Mouse (Mus musculus): ENCODE data around the gene Acer1.

Gene Acer1

DNA sequence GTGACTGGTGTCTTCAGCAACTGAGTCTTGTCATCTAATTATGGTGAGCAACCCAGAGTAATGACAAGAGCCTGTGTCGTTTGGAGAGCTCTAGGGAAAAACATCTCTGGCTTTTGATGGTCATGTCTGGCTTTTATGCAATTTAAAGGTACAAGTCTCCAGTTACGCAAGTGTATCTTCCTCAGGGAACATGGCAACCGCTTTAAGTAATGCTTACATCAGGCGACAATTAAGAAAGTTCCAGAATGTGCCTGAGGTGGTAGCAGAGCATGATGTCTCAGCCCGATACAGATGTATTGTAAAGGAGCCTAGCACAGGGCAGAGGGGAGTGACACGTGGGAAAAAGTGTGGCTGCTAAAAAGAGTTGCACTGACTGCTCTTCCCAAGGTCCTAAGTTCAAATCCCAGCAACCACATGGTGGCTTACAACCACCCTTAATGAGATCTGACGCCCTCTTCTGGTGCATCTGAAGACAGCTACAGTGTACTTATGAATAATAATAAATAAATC is 7.0 kb upstream of the Acer1 start:
- no peak for DNase-seq (ENCODE audit: low spot score)

DNA sequence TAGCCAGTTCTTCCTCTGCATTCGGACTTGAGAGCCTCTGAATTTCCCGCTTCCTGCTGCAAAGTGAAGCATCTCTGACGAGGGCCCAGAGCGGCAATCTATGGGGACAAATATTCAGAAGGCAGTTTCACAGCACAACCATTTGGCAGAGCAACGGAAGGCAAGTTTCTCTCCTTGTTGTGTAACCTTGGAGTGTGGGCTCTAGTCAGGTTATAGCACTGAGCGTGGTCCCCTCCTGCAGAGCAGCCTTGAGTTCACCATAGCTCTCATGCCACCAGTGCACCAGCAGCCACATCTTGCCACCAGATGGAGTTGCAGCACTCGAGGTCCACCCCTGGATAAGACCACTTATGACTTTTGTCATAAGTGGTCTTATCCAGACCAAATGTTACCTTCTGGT is 6.5 kb upstream of the Acer1 start:
- no peak for DNase-seq (ENCODE audit: low spot score)

DNA sequence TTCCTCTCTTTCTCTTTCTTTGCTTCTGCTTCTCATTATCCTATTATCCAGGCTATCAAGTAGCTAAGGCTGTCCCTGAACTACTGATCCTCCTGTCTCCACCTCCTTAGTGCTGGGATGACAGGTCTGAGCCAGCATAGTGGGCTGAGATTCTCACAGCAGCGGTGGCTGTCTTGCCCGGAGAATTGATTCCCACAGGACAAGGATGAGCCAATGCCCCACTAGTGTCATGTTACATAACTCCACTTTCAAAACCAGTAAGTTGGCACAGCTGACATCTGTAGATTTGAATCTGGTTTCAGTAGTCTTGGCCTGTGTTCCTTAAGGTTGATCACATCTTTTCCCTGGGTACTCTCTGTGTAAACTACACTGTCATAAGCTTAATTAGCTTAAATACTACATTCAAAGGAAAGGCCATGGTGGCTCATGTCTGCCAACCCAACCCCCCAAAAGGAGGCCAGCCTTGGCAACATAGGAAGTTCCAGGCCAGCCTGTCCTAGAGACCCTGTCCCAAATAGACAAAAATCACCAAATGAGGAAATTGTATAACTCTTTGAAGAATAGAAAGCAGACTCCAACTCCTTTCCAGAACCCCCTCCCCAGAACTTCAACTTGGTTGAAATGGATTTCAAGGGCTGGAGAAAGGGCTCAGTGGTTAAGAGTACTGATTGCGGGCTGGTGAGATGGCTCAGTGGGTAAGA is 4.3 kb upstream of the Acer1 start:
- no peak for DNase-seq (ENCODE audit: low spot score)

DNA sequence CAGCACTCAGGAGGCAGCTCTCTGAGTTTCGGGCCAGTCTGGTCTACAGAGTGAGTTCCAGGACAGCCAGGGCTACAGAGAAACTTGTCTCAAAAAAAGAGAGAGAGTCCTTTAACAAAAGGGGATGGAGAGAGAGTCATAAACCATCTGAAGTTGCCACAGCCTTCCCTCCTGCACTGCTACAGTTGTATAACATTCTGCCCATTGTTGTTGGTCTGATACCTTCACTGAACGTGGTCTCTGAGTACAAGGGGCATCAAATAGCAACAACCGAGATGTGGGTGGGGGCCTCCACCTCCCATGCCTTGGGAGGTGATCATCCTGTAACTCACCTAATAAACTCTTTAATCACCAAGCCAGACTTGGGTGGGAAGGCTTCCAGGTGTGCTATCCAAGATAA is 3.7 kb upstream of the Acer1 start:
- DNase-seq (ENCODE audit: low spot score) = no peak

DNA sequence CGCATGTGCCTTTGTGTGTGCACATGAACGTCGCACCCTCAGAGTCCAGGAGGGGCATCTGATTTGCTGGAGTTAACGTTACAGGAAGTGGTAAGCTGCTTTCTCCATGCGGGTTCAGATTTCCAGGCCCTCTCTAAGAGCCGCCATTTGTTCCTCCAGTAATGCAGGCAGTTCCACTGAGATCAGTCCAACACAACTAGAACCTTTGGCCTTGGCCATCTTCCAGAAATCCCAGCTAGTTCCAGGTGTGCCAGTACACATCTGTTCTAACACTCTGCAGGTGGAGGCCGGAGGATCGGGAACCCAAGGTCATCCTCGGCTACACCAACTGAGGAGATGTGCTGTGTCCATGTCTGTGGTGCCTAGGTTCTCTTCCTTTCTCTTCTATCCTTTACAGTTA is 3.0 kb upstream of the Acer1 start:
- DNase-seq (ENCODE audit: low spot score) = no peak

DNA sequence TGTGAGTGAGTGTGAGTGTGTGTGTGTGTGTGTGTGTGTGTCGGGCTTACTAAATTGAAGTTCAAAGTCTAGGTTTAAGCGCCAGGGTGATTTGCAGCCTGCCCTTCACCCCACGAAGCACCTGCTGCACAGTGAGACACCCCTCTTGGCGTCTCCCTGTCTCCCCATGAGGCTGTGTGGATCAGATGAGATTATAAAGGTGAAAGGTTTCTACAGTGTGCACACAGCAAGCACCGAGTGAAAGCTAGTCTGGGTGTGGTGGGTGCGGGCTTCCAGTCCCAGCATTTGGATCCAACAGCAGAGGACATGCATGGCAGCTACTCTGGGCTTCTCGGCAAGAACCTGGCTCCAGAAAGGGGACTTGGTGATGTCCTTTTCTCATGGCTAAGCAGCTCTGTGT is 877 bp downstream of the Acer1 start:
- no peak for DNase-seq (ENCODE audit: low spot score)

DNA sequence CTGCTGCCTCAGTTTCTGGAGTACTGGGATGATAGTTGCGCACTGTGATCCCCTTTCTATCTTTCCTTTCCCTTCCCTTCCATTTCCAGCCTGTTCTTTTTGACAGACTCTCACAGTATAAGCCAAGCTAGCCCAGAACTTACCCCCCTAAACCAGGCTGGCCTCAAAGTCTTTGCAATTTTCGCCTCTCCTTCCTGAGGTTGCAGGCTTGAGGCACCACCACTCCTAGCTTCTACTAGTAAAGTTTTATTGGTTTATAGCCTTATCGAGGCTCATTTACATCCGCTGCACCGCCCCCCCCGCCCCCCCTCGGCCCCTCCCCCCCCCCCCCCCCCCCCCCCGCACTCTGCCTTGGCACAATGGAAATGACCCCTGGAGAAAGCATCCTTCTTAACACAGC is 2.4 kb downstream of the Acer1 start:
- no peak for DNase-seq (ENCODE audit: low spot score)

DNA sequence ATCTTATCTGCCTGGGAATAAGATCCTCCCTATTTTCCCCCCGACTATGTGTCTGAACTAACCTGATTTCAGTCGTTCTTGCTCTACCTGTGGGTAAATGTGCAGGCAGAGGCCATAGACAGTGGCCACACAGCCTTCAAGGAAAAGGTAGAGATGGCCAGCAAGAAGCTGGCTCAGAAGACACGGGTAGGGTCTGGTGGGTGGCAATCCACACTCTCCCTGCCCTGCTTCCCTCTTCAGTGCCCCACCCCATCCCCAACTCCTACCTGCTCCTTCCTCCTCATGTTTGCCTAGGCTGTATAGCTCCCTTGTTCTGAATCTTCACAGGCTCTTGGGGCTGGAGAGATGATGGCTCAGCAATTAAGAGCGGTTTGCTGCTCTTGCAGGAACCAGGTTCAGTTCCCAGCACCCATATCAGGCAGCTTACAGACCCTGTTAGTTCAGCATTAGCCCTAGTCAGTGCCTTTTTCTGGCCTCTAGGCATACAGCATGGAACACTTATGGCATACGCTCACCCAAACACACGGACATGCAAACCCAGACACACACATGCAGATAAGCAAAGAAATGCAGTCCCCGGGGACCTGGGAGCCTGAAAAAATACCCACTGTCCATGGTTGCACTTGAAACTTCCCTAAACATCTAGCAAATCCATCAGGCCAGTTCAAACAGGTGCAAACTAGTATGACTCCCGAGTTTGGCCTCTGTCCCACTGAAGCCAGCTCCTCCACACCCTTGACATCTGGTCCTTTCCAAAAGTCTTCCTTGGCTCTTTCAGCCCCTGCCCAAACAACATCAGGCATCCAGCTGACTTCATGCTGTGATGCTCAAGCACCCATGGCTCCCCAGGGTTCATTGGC is 5.2 kb downstream of the Acer1 start:
- DNase-seq (ENCODE audit: low spot score) = no peak

DNA sequence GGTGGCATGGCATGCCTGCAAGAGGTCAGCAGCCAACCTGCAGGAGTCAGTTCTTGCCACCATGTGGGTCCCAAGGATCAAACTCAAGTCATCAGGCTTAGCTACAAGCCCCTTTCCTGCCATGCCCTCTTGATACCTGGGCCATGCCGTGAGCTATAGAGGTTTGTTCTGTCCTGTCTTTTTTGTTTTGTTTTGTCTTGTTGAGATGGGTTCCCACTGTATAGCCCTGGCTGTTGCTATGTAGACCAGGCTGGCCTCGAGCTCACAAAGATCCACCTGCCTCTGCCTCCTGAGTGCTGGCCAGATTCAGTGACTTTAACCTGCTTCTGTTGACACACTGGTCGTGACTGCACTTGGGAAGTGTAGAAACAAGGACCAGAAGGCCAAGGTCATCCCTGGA is 6.5 kb downstream of the Acer1 start:
- no peak for DNase-seq (ENCODE audit: low spot score)

DNA sequence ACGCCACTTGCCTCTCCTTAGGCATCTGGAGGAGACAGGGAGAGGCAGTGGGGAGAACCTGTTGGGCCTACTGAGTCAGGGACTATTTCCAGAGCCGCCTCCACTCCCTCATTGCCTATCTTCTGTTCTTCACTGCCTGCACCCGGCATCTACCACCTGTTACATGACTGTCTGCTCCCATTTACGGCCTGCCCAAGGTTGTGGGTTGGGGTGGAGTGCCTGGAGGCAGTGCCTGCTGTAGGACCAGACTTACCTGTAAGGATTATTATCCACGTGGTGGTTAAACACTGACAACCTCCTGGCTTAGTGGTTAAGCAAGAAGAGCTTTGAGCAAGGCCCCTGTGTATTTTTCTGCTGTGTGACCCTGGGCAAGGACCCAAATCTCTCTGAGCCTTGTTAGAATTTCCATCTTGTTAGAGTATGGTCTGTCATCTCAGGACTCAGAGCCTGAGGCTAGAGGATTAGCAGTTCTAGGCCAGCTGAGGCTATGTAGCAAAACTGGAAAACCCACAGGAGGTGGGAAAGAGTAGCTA is 7.2 kb downstream of the Acer1 start:
- DNase-seq (ENCODE audit: low spot score) = no peak

DNA sequence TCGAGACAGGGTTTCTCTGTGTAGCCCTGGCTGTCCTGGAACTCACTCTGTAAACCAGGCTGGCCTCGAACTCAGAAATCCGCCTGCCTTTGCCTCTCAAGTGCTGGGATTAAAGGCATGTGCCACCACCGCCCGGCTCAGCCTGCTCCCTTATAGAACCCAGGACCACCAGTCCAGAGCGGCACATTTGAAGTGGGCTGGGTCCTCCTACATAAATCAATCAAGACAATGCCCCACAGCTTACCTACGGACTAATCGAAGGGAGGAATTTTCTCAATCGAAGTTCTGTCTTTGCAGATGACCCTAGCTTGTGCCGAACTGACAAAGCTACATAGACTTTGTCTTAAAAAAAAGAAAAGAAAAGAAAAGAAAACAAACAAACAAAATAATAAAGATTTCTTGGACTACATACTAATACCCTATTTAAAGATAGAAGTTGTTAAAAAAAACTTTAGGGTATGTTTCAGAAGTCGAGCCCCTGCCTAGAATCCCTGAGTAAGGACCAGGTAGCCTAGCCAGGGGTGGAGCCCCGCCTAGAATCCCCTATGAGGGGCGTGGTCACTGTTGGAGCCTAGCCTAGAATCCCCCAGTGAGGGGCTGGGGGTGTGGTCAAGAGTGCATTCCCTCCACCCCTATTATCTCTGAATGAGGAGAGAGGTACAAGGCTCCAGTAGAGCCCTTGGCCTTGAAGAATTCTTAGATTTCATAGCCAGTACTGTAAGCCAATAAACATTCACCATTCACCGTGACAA is 7.8 kb downstream of the Acer1 start:
- no peak for DNase-seq (ENCODE audit: low spot score)

DNA sequence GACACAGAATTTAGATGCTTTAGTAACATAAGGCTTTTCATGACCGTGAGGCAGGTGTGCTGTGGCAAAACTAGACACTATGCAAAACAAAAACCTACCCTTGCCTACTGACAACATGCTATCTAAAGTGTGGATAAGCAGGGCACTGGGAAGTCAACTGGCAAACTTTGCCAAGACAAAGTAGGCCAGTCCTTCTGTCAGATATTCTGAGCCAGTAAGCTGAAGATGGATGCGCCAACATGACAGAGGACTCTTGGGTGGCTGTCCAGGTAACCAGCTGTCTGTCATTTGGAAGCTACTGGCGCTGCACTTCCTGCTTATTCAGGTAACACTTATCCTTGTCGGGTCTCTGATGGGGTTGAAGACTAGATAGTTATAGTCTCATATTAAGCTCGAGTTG is 11.8 kb downstream of the Acer1 start:
- DNase-seq (ENCODE audit: low spot score) = no peak

DNA sequence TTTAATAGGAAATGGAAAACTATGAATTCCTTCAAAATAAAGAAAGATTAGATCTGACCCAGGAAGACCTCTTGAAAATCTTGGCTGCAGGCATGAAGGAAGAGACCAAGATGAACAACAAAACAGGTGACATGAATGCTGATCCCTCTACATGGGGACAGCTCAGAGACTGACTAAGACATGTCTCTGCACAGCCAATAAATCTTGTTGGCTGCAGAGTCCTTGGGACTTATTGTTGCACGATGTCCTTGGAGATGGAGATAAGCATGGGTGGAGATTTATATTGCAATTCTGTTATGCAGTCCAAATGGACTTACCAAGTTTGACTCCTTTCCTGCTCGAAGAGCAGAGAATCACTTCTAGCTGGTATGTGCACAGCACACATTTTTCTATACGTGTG is 12.6 kb downstream of the Acer1 start:
- no peak for DNase-seq (ENCODE audit: low spot score)

DNA sequence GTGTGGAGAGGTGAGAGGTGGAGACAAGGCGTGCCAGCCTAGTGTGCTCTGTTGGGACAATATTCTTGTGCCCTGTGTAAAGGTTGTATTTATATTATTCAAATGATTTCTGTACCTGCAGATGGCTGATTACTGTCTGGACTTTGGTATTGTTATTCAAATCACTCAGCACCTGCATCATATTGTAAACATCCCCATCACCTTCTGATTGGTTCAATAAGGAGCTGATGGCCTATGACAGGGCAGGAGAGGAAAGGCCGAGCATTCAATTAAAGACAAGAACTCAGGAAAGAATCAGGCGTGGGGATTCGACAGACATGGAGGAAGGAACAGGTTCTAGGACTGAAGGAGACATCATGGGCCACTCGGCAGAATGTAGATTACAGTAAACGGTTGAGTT is 18.3 kb downstream of the Acer1 start:
- DNase-seq (ENCODE audit: low spot score) = no peak

DNA sequence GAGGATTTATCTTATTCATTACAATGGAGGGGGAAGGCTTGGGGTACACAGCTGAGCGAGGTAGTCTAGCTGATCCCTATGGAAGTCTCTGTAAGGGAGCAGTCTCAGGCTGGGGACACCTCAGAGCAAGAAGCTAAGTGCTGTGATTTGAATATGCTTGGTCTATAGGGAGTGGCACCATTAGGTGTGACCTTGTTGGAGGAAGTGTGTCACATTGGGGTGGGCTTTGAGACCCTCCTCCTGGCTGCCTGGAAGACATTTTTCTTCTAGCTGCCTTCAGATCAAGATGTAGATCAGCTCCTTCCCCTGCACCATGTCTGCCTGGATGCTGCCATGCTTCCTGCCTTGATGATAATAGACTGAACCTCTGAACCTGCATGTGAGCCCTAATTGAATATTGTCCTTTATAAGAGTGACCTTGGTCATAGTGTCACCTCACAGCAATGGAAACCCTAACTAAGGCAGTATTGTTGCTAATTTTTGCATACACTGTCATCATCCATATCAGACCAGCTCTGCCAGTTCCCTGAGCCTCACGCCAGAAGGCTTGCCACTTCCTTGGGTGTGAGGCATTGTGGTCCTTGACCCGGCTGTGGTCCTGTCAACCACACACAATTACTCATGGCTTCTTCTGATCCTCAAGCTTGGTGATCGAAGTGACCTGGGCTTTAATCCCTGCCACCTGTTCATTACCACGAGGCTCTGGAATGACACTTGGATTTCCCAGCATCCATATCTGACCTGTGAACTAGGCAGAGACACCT is 19.1 kb downstream of the Acer1 start:
- no peak for DNase-seq (ENCODE audit: low spot score)

DNA sequence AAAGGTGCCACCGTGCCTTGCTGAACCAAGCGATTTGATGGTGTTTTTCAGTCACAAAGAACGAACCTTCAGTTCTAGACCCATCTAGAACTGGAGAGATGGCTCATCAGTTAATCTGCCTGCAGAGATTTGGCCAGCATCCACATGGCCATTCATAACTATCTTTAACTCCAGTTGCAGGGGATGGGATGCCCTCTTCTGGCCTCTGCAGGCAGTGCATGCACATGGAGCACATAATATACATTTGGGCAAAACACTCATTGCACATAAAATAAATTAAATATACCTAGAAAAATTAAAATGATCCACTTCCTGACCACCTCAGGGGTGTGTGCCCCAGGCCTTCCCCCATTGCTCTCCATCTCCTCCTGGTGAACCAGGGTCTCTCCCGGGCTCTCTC is 20.0 kb downstream of the Acer1 start:
- no peak for DNase-seq (ENCODE audit: low spot score)

DNA sequence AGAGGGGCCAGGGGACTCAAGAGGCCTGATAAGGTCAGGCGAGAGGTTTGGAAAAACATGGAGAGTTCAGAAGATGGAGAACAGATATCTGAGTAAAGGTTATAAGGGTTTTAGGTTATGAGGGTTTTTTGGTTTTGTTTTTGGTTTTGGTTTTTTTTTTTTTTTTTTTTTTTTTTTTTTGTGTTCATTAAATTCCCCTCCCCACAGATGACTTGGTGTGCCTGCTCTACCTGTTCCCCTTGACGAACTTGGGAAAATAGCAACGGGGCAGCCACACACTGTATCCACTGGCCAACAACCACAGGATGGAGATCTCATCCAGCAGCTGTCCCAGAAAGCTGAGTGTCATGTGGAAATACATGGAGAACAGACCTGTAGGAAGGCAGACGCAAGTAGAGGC is 23.3 kb downstream of the Acer1 start:
- DNase-seq (ENCODE audit: low spot score) = no peak

DNA sequence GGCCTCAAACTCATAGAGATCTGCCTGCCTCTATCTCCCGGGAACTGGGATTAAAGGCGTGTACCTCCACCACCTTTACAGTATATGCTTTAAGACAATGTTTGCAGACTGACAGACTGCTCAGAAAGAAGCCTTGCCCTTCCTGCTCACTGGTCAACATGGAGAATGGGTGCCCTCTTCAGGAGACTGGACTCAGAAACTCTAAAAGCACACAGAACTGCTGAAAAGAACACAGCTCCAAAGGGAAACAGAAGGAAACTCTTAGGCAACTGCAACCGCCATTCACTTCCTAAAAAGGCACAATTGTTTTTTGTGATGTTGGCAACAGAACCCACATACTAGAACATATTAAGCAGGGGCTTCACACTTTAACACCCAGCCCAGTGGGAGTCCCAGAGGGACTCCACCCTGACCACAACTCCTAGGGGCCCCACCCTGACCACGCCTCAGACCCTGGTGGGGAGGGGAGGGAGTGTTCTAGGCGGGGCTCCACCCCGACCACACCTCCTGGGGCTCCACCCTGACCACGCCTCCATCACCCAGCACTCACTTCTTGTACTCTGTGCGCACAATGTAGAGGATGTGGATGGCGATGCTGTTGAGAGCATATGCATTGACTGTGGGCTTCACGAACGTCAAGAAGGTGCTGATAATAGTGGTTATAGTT is 24.0 kb downstream of the Acer1 start:
- no peak for DNase-seq (ENCODE audit: low spot score)

DNA sequence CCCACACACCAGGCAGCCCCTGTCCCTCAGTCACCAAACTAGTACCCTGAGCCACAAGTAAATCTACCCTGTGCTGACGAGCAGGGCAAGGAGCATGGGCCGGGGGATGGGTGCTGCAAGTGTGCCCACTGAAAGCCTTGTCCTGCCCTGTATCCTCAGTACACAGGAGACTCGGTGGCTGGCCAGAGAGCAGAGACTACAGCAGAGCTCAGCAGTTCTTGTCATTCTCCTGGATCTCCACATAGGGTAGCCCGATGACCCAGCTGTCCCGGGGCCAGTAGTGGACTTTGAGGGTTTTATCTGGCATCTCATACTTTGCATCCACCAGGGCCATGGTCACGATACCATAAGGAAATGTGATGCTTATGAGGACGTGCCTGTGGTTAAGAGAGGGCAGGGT is 27.1 kb downstream of the Acer1 start:
- no peak for DNase-seq (ENCODE audit: low spot score)

DNA sequence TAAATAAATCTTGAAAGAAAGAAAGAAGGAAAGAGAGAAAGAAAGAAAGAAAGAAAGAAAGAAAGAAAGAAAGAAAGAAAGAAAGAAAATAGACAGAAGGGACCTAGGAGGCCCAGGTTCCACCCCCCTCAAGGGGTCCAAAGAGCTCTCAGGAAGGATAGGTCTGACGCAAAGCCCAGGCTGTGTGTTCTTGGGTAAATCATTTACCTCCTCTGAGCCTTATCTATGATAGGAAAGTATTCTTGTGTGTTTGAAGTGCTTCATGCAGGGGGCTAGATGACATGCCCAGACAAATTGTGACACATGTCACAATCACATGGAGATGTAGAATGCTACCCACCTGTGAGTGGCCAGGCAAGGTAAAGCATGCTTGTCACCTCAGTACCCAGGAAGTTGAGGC is 29.3 kb downstream of the Acer1 start:
- no peak for DNase-seq (ENCODE audit: low spot score)

DNA sequence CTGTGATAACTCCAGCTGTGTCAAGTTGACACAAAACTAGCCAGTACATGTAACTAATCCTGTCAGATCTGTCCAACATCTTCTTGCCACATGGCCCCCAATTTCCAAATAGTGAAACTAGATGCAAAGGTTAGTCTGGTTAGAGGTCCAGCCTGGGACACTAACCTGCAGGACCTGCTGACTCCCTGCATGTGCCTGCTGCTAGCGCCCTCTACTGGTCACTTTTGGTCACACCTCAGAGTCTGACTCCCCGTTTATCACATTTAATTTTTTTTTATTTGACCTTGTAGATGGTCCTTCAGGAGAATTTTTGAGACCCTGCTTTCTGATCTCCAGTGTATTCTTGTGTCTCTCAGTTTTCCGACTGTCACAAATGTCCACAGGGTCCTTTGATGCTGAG is 31.0 kb downstream of the Acer1 start:
- DNase-seq (ENCODE audit: low spot score) = no peak
